Mouse (Mus musculus) granulocyte monocyte progenitor cell, adult 5-6 weeks (primary cell): ENCODE data around the gene Chek2. TPM values are rescaled to one million over a fixed set of nuclear protein-coding genes. Genes with fewer than 3 reads are reported as not detected.

Experiments
- ATAC-seq: replicated peaks from 2 replicates; pipeline ENCODE4 v1.8.0; 2016; ENCODE audit warnings: mild to moderate bottlenecking, moderate TSS enrichment, inconsistent platforms; ENCODE audit not compliant: poor library complexity, severe bottlenecking
- total RNA-seq, 2 experiments: library from RNA; stranded (forward) in 1 of 2; stranded (reverse) in 1 of 2; fragments of 200-712, 200-1000 nt in 1 of 2; fragments of >200 nt in 1 of 2; fragmentation: Nextera tagmentation in 1 of 2; gene quantifications; 2 replicates each; pipeline ENCODE4 v1.2.3; 2014 to 2017

Chek2 gene
- total RNA-seq, 2 experiments from 2014 or later, result 22.6 to 32.6 TPM

- ATAC-seq, result no peak
These were observed 50.8 kb downstream of the Chek2 start for GRCm38 (mm10) chr5:110890561-110890960.

GRCm38 (mm10) chr5:110897114-110897788 is 57.5 kb downstream of the Chek2 start:
- ATAC-seq, result no peak

DNA sequence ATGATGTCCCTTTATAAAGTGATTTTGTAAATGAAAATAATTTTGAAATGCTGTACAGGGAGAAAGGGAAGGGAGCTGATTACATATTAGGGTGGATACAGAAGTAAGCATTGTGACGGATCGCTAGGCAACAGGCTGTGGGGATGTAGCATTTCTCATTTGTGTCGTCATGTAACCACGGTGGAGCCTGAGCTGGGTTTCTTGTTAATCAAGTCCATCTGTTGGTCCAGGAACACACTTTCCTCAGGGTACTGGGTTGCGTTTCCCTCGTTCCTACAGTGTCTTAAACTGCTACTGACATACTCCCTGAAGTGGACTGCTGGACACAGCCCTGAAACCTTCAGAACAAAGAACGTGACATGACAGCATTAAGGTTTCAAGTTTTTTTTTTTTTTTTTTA is 58.4 kb downstream of the Chek2 start:
- ATAC-seq, result no peak

- no peak for ATAC-seq
These were observed 59.0 kb downstream of the Chek2 start for GRCm38 (mm10) chr5:110898785-110899184.

DNA sequence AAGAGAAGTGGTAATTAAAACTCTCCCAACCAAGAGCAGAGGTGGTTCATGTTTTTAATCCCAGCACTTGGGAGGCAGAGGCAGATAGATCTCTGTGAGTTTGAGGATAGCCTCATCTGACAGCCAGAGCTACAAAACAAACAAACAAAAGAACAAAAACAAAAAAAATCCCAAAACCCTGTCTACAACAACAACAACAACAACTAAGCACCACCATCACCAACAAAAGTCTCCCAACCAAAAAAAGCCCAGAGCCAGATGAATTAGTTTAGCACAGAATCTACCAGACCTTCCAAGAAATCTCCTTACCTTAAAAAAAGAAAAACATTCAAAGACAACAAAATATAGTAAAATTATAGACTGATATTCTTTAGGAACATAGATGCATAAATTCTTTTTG is 60.6 kb downstream of the Chek2 start:
- no peak for ATAC-seq

DNA sequence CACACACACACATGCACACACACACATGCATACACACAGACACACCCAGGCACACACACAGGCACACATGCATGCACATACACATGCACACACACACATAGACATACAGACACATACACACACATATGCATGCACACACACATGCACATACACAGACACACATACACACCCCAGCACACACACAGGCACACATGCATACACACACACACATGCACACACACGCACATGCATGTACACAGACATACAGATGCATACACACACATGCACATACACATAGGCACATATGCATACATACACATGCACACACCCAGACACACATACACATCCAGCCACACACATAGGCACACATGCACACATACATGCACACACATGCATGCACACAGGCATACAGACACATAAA is 66.9 kb downstream of the Chek2 start:
- no peak for ATAC-seq

DNA sequence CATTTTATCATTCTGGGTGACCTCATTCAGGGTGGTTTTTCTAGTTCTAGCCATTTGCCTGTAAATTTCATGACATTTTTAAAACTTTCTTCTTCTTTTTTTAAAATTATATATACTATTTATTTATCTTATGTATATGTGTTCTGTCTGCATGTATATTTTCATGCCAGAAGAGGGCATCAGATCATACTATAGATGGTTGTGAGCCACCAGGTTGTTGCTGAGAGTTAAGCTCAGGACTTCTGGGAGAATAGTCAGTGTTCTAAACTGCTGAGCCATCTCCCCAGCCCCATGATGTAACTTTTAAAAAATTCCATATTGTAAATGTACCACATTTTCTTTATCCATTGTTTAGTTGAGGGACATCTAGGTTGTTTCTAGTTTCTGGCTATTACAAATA is 69.1 kb downstream of the Chek2 start:
- no peak for ATAC-seq

DNA sequence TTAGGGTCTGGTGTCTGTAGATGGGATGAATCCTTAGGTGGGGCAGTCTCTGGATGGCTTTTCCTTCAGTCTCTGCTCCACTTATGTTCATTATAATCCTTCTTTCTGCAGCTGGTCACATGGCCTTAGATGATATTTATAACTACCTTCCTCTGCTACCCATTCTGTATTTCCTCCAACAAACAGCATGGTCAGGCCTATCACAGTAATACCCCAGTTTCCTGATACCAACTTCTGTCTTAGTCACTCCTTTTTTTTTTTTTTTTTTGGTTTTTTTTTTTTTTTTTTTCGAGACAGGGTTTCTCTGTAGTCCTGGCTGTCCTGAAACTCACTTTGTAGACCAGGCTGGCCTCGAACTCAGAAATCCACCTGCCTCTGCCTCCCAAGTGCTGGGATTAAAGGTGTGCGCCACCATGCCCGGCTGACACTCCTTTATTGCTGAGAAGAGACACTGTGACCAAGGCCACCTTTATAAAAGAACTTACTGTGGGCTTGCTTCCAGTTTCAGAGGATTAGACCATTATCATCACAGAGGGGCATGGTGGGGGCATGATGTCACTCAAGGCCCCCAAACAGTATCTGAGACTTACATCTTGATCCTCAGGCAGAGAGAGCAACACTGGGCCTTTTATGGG is 70.3 kb downstream of the Chek2 start:
- ATAC-seq, result no peak

GRCm38 (mm10) chr5:110914859-110915258 is 75.1 kb downstream of the Chek2 start:
- ATAC-seq, result no peak

DNA sequence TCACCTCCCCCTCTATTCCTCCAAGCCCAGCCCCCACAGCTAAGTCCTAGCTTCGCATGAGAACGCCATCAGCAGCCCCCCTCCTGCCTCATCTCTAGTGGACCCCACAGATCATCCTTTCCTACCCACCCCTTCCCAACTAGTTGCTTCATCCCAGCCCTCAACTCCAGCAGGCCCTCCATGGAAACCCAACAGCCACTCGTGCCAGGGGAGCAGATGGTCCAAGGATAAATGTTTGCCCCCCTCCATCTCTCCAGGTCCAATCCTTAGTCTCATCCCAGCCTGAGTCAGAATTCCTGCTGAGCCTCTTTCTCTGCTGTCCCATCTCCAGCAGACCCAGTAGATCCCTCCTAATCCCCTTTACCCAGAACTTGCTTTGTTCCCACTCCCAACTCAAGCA is 76.5 kb downstream of the Chek2 start:
- ATAC-seq, result no peak

DNA sequence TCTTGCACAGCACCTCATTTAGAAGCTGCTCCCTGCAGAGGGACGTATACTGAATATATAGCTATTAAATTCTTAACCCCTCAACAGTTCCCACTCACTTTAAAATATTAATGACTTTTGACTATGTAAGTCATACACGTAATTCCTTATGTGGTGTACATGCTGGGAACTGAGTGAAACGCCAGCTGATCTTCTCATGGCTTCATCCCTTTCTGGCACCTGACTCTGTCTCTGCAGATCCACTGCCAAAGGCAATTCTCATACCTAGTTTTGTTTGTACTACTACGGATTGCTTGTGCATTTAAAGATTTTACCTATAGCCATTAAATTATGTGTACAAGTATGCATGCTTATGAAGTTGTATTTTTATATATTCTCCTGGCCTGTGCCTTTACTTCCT is 79.8 kb downstream of the Chek2 start:
- no peak for ATAC-seq

GRCm38 (mm10) chr5:110923336-110923735 is 83.6 kb downstream of the Chek2 start:
- no peak for ATAC-seq

Other genes starting within 250 kb of the Chek2 start
- gene Noc4l, start 186.6 kb upstream of the Chek2 start, total RNA-seq (2014; fragmentation: Nextera tagmentation), result 43.4 and 59.0 TPM in 2 replicates
- 32.9 and 78.6 TPM in 2 replicates for gene Noc4l, start 186.6 kb upstream of the Chek2 start, total RNA-seq (2017)
- 12.0 and 68.1 TPM in 2 replicates for gene Ddx51, start 186.5 kb upstream of the Chek2 start, total RNA-seq (2014; fragmentation: Nextera tagmentation)
- gene Ddx51, start 186.5 kb upstream of the Chek2 start, total RNA-seq (2017), result 9.7 and 9.9 TPM in 2 replicates
- gene Ep400, start 69.3 kb upstream of the Chek2 start, total RNA-seq (2014; fragmentation: Nextera tagmentation), result 127 and 160 TPM in 2 replicates
- 35.5 and 68.1 TPM in 2 replicates for gene Ep400, start 69.3 kb upstream of the Chek2 start, total RNA-seq (2017)
- gene Pus1, start 59.3 kb upstream of the Chek2 start, total RNA-seq (2014; fragmentation: Nextera tagmentation), result 41.6 and 45.0 TPM in 2 replicates
- 77.9 and 80.0 TPM in 2 replicates for gene Pus1, start 59.3 kb upstream of the Chek2 start, total RNA-seq (2017)
- gene Ulk1, start 29.9 kb upstream of the Chek2 start, total RNA-seq (2014; fragmentation: Nextera tagmentation), result 17.2 and 27.2 TPM in 2 replicates
- gene Ulk1, start 29.9 kb upstream of the Chek2 start, total RNA-seq (2017), result 1.4 and 2.6 TPM in 2 replicates
- gene Hscb, start 202 bp upstream of the Chek2 start, total RNA-seq (2014; fragmentation: Nextera tagmentation), result 68.2 and 80.1 TPM in 2 replicates
- gene Hscb, start 202 bp upstream of the Chek2 start, total RNA-seq (2017), result 63.6 and 77.4 TPM in 2 replicates
- gene Ttc28, start 39.8 kb downstream of the Chek2 start, total RNA-seq (2014; fragmentation: Nextera tagmentation), result 1.0 and 6.2 TPM in 2 replicates
- 0.41 and 0.90 TPM in 2 replicates for gene Ttc28, start 39.8 kb downstream of the Chek2 start, total RNA-seq (2017)